Mouse (Mus musculus): ENCODE results near the gene Lgr6.

Gene Lgr6

GRCm38 (mm10) chr1:135011912-135012311 lies 93.2 kb downstream of the Lgr6 start:
- DNase-seq: no peak

GRCm38 (mm10) chr1:135009833-135010232 lies 95.2 kb downstream of the Lgr6 start:
- no peak for DNase-seq

DNA sequence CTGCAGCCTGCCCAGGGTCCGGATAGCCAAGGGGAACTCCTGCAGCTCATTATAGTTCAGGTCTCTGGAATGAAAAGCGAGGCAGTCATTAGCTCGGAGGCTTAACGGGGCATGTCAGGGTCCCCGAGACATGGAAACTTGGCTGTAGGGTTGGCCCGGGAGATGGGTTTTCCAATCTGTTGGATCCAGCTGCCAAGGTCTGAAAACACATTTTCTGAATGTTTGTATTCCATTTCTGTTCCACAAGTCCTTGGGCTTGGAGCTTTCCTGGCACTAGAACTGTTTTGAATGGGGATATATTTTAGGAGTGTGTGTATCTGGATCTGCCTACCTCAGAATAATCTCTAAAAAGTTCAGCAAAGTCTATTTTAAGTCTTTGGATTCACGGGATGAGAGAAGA lies 99.4 kb downstream of the Lgr6 start:
- DNase-seq: no peak

GRCm38 (mm10) chr1:135003346-135003745 lies 101.7 kb downstream of the Lgr6 start:
- DNase-seq: no peak

DNA sequence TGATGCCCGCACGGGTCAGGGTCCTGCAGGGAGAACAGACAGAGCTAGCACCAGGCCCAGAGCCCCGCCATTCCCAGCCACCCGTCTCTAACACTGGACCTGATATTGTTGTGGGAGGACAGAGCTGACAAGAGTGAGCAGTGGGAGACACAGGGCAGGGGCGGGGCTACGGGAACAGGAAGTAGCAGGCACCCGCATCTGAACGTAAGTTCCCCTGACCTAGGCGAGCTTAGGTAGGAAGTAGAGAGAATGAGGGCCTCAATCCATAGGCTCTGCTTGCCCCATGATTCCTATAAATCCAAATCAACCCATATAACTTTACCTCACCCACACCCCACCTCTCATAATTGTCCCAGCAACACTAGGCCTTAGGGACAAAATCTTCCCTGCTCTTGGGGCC lies 104.5 kb downstream of the Lgr6 start:
- no peak for DNase-seq

- no peak for DNase-seq
Measured at GRCm38 (mm10) chr1:134998231-134998630, 106.8 kb downstream of the Lgr6 start.

GRCm38 (mm10) chr1:134997568-134997967 lies 107.5 kb downstream of the Lgr6 start:
- no peak for DNase-seq

DNA sequence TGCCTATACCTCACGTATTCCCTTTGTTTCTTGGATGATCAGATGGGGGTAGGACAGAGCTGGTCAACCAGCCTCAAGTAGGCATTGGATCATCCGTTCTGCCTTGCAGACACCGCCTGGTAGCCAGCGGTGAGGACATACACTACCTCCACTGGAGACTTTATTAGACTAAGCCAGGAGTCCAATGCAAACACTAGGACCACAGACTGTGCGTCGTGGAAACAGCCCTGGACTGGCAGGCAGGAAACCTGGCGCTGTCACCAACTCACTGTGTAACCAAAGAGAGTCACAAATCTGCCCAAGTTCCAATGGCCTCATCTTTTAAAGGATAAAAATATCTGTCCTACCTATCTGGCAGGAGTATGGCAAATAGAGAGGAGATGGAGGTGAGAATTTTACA lies 108.6 kb downstream of the Lgr6 start:
- no peak for DNase-seq

- peak; percentile 14 to 38 for DNase-seq
Measured at GRCm38 (mm10) chr1:134995954-134996353, 109.1 kb downstream of the Lgr6 start.

- DNase-seq: no peak
Measured at GRCm38 (mm10) chr1:134995437-134995836, 109.6 kb downstream of the Lgr6 start.

- DNase-seq: no peak
Measured at GRCm38 (mm10) chr1:134994739-134995138, 110.3 kb downstream of the Lgr6 start.

- DNase-seq: no peak
Measured at GRCm38 (mm10) chr1:134992046-134992645, 112.9 kb downstream of the Lgr6 start.

DNA sequence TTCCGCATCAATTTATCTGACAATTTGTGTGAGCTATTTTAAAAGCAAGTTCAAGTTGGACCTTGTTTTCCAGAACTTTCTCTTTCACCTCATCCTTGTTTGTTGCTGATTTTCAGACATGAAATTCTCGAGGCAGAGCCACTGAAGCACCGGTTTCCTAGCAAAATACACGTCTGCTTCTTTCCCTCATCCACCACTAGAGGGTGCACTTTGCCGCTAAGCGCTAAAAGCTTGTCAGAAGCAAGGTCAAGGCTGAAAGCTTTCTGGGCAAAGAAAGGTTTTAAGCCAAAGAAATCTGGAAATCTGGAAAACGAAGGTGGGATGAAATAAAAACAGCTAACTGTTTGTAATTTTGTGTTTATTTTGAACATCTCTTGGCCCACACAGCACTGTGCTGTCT lies 115.7 kb downstream of the Lgr6 start:
- DNase-seq: peak; percentile 63 to 68

DNA sequence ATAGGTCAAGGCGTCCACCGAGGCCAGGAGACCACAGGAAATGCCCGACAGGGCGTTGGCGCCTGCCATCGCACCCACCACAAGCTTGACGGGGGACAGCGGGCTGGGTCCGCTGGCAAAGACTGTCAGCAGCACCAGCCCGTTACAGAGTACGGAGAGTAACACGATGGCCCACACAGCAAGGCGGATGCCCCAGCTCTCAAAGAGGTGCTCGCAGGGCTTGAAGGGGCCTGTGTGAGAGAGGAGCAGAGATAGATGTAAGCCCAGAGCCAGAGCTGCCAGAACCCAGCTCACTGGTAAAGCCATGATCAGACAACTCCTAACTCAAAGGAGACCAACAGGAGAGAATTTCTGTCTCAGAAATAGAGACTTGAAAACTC lies 117.1 kb downstream of the Lgr6 start:
- no peak for DNase-seq

GRCm38 (mm10) chr1:134987173-134987961 lies 117.7 kb downstream of the Lgr6 start:
- peak; percentile 27 to 51 for DNase-seq

- DNase-seq: no peak
Measured at GRCm38 (mm10) chr1:134972920-134973319, 132.2 kb downstream of the Lgr6 start.

DNA sequence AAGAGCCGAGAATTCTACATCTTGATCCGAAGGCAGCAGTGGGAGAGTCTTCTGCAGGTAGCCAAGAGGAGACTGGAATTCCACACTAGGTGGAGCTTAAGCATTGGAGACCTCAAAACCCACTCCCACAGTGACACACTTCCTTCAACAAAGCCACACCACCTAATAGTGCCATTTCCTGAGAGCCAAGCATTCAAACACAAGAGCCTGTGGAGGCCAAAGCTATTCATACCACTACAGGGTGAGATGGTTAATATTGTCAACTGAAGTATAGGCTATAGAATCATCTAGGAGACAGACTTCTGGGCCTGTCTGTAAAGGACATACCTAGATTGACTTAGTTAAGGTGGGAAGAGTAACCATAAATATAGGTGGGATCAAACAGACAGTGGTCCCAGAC lies 139.6 kb downstream of the Lgr6 start:
- no peak for DNase-seq

GRCm38 (mm10) chr1:134962821-134963220 lies 142.3 kb downstream of the Lgr6 start:
- peak in 1 of 2 experiments; percentile 12 for DNase-seq

GRCm38 (mm10) chr1:134962053-134962803 lies 142.8 kb downstream of the Lgr6 start, which contains the start of gene Ube2t:
Gene Ube2t (plus strand): TSS chr1:134962565.
- peak; percentile 96 to 97 for DNase-seq

GRCm38 (mm10) chr1:134960634-134961033 lies 144.4 kb downstream of the Lgr6 start:
- no peak for DNase-seq

DNA sequence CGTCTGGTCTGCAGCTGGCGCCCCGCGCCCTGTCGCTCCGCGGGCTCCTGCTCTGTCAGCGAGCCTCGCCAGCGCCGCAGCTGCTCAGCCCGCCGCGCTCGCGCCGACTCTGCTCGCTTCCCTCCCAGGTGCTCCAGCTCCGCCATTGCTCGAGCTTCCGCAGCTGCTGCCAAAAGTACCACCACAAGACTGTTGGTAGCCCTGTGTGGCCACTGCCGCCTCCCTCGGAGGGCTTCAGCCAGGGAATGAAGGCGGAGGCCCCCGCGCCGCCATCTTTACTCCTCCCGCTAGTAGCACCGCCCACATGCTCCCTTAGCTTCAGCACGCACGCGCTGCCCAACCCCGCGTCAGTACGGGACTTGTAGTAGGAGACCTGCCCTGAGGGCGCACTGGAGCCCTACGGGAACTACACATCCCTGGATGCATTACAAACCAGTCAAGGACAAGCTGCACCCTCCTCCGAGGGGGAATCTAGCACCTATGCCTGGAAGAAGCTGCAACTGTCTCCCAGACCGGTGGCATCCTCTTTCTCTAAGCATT lies 149.4 kb downstream of the Lgr6 start, which contains the start of gene Ppp1r12b:
Ppp1r12b (minus strand) TSS at position 306 of the 540 bp plus-strand sequence.
- peak; percentile 96 for DNase-seq

GRCm38 (mm10) chr1:134955050-134955636 lies 149.9 kb downstream of the Lgr6 start:
- DNase-seq: peak in 1 of 2 experiments; percentile 44

- no peak for DNase-seq
Measured at GRCm38 (mm10) chr1:134949946-134950345, 155.1 kb downstream of the Lgr6 start.
